Comparison of ENCODE assay signal across 13 mouse cellular contexts in genomic region chr4:106157451-106158179, GRCm38 (mm10).
"Had no signal": no experiment of that assay in that cellular context is flagged by ENCODE, and none has a peak within 500 bp of the region (broad histone marks: within the 10 kb centered on the region; RNA-seq: fewer than 3 reads in every experiment).

No protein-coding gene starts in this region.

- H3K4me2 ChIP-seq: limb, embryonic 12.5 days; lung, embryonic 15.5 days; midbrain, embryonic 11.5 days; midbrain, embryonic 15.5 days; neural tube, embryonic 12.5 days had no signal

- H3K9ac ChIP-seq: limb, embryonic 12.5 days; liver, embryonic 14.5 days; lung, embryonic 15.5 days; midbrain, embryonic 15.5 days; neural tube, embryonic 12.5 days had no signal

- DNase-seq: lung, postnatal 14 days had no signal

- H3K27ac ChIP-seq: limb, embryonic 12.5 days; liver, embryonic 14.5 days; lung, embryonic 15.5 days; macrophage; midbrain, embryonic 15.5 days; neural tube, embryonic 12.5 days; stomach, postnatal 0 days had no signal

- H3K9me3 ChIP-seq: lung, embryonic 15.5 days; midbrain, embryonic 15.5 days; neural tube, embryonic 12.5 days had no signal

- H3K4me3 ChIP-seq: limb, embryonic 12.5 days; lung, embryonic 15.5 days; megakaryocyte, embryonic 14.5 days; midbrain, embryonic 15.5 days; neural tube, embryonic 12.5 days had no signal

- H3K4me1 ChIP-seq: lung, embryonic 15.5 days; megakaryocyte, embryonic 14.5 days; midbrain, embryonic 15.5 days; neural tube, embryonic 12.5 days had no signal

- ATAC-seq: hindbrain, embryonic 16.5 days; inflammation-experienced regulatory T-cells, adult 6 months; intestine, postnatal 0 days; midbrain, embryonic 15.5 days had no signal

- H3K27me3 ChIP-seq: lung, embryonic 15.5 days; megakaryocyte, embryonic 14.5 days; midbrain, embryonic 15.5 days; neural tube, embryonic 12.5 days had no signal

- H3K36me3 ChIP-seq: limb, embryonic 12.5 days; lung, embryonic 15.5 days; midbrain, embryonic 15.5 days; neural tube, embryonic 12.5 days had no signal
